Mouse (Mus musculus): Measurements from ENCODE around the gene Thoc2. TPM values are rescaled to one million over a fixed set of nuclear protein-coding genes. Genes with fewer than 3 reads are reported as not detected.

The Thoc2 gene
- total and polyA plus RNA-seq, 3 experiments = 7.2 to 29.5 (median 25.3) TPM

GRCm38 (mm10) chrX:41884759-41885505 is 35.5 kb downstream of the Thoc2 start:
- WGBS = 44% methylated on average over 4 of the region's 4 CpGs
- TF ChIP-seq CTCF (IDR thresholded peaks at IDR 0.05) = no peak
- TF ChIP-seq EP300 (IDR thresholded peaks at IDR 0.05; ENCODE audit: insufficient read depth, low read depth, low read length) = no peak
- TF ChIP-seq POLR2A (IDR thresholded peaks at IDR 0.05; ENCODE audit: insufficient read depth, low read depth, low read length) = no peak

GRCm38 (mm10) chrX:41876581-41876980 is 43.9 kb downstream of the Thoc2 start:
- intact Hi-C loops (cut with DNase I) = no loop called here
- WGBS = 41% methylated on average over 2 of the region's 2 CpGs

More at GRCm38 (mm10) chrX:41884759-41885505, 35.5 kb downstream of the Thoc2 start:
- Histone ChIP-seq H3K4me3 (no peak overlapping the region), H3K9ac (ENCODE audit: low read depth, low read length) (no peak overlapping the region), H3K4me1 (ENCODE audit: control insufficient read depth, insufficient read depth, low read length) (no peaks in the 10 kb centered on the region), H3K79me2 (replicated peaks; ENCODE audit: control insufficient read depth, insufficient read depth, low read length) (no peaks in the 10 kb centered on the region; the same call in 1 of the 2 replicates), H3K27ac (no peak overlapping the region), H3K36me3 (ENCODE audit: control insufficient read depth, insufficient read depth, low read length) (no peaks in the 10 kb centered on the region), H3K27me3 (ENCODE audit: control insufficient read depth, insufficient read depth, low read length) (no peaks in the 10 kb centered on the region)
- intact Hi-C loops (cut with DNase I) = no loop called here
- no peak for DNase-seq

GRCm38 (mm10) chrX:41837823-41838222 is 82.7 kb downstream of the Thoc2 start:
- no peaks in the 10 kb centered on the region for H3K36me3 ChIP-seq (ENCODE audit: control insufficient read depth, insufficient read depth, low read length)
- TF ChIP-seq CTCF (IDR thresholded peaks at IDR 0.05) (no peak), EP300 (IDR thresholded peaks at IDR 0.05; ENCODE audit: insufficient read depth, low read depth, low read length) (no peak), POLR2A (IDR thresholded peaks at IDR 0.05; ENCODE audit: insufficient read depth, low read depth, low read length) (no peak)
- no peak for DNase-seq
- intact Hi-C loops (cut with DNase I) = no loop called here
- no peaks in the 10 kb centered on the region for H3K27me3 ChIP-seq (ENCODE audit: control insufficient read depth, insufficient read depth, low read length)
- no peaks in the 10 kb centered on the region for H3K4me1 ChIP-seq (ENCODE audit: control insufficient read depth, insufficient read depth, low read length)
- no peak overlapping the region for H3K9ac ChIP-seq (ENCODE audit: low read depth, low read length)
- no peak overlapping the region for H3K4me3 ChIP-seq
- no peaks in the 10 kb centered on the region for H3K79me2 ChIP-seq (replicated peaks; ENCODE audit: control insufficient read depth, insufficient read depth, low read length)
- H3K27ac ChIP-seq = no peak overlapping the region

More at GRCm38 (mm10) chrX:41876581-41876980, 43.9 kb downstream of the Thoc2 start:
- no peaks in the 10 kb centered on the region for H3K27me3 ChIP-seq (ENCODE audit: control insufficient read depth, insufficient read depth, low read length)
- no peak overlapping the region for H3K4me3 ChIP-seq
- no peak for TF ChIP-seq EP300 (IDR thresholded peaks at IDR 0.05; ENCODE audit: insufficient read depth, low read depth, low read length)
- no peak for TF ChIP-seq CTCF (IDR thresholded peaks at IDR 0.05)
- no peak for TF ChIP-seq POLR2A (IDR thresholded peaks at IDR 0.05; ENCODE audit: insufficient read depth, low read depth, low read length)
- no peaks in the 10 kb centered on the region for H3K36me3 ChIP-seq (ENCODE audit: control insufficient read depth, insufficient read depth, low read length)
- no peaks in the 10 kb centered on the region for H3K79me2 ChIP-seq (replicated peaks; ENCODE audit: control insufficient read depth, insufficient read depth, low read length)
- DNase-seq = no peak
- no peak overlapping the region for H3K27ac ChIP-seq
- H3K9ac ChIP-seq (ENCODE audit: low read depth, low read length) = no peak overlapping the region
- no peaks in the 10 kb centered on the region for H3K4me1 ChIP-seq (ENCODE audit: control insufficient read depth, insufficient read depth, low read length)

- intact Hi-C loops (cut with DNase I) = no loop called here
These were observed 114.9 kb downstream of the Thoc2 start for GRCm38 (mm10) chrX:41805592-41805991.

GRCm38 (mm10) chrX:41793303-41793702 is 127.2 kb downstream of the Thoc2 start:
- TF ChIP-seq EP300 (IDR thresholded peaks at IDR 0.05; ENCODE audit: insufficient read depth, low read depth, low read length) (no peak), CTCF (IDR thresholded peaks at IDR 0.05) (no peak), POLR2A (IDR thresholded peaks at IDR 0.05; ENCODE audit: insufficient read depth, low read depth, low read length) (no peak)
- Histone ChIP-seq H3K27me3 (ENCODE audit: control insufficient read depth, insufficient read depth, low read length) (no peaks in the 10 kb centered on the region), H3K27ac (no peak overlapping the region), H3K4me1 (ENCODE audit: control insufficient read depth, insufficient read depth, low read length) (no peaks in the 10 kb centered on the region), H3K36me3 (ENCODE audit: control insufficient read depth, insufficient read depth, low read length) (no peaks in the 10 kb centered on the region), H3K9ac (ENCODE audit: low read depth, low read length) (no peak overlapping the region), H3K4me3 (no peak overlapping the region), H3K79me2 (replicated peaks; ENCODE audit: control insufficient read depth, insufficient read depth, low read length) (no peaks in the 10 kb centered on the region)
- DNase-seq = no peak
- intact Hi-C loops (cut with DNase I) = no loop called here
- WGBS = 77% methylated on average over 6 of the region's 6 CpGs

More at GRCm38 (mm10) chrX:41805592-41805991, 114.9 kb downstream of the Thoc2 start:
- no peaks in the 10 kb centered on the region for H3K27me3 ChIP-seq (ENCODE audit: control insufficient read depth, insufficient read depth, low read length)
- no peak overlapping the region for H3K4me3 ChIP-seq
- H3K27ac ChIP-seq = no peak overlapping the region
- H3K36me3 ChIP-seq (ENCODE audit: control insufficient read depth, insufficient read depth, low read length) = no peaks in the 10 kb centered on the region
- no peaks in the 10 kb centered on the region for H3K4me1 ChIP-seq (ENCODE audit: control insufficient read depth, insufficient read depth, low read length)
- TF ChIP-seq CTCF (IDR thresholded peaks at IDR 0.05) = no peak
- H3K79me2 ChIP-seq (replicated peaks; ENCODE audit: control insufficient read depth, insufficient read depth, low read length) = no peaks in the 10 kb centered on the region
- DNase-seq = no peak
- no peak overlapping the region for H3K9ac ChIP-seq (ENCODE audit: low read depth, low read length)

Small RNA genes lying within 50 kb of the gene (microRNA-seq; reads per million reads assigned to microRNA genes)
- 0 reads per million in 2 experiments for gene Gm44490

Other genes with a start within 250 kb of the Thoc2 start
- gene Xiap, start 139.0 kb upstream of the Thoc2 start, total RNA-seq (2021) = 10 to 100 TPM; 25.8 to 29.3 TPM
- 6.3 and 14.8 TPM in 2 replicates for gene Xiap, start 139.0 kb upstream of the Thoc2 start, polyA plus RNA-seq (2012; rRNA removed)
- 10 to 100 TPM; 38.2 to 41.8 TPM for gene Stag2, start 228.6 kb upstream of the Thoc2 start, total RNA-seq (2021)
- gene Stag2, start 228.6 kb upstream of the Thoc2 start, polyA plus RNA-seq (2012; rRNA removed) = 5.6 and 13.2 TPM in 2 replicates

Measured in heart, adult 2 months (tissue).